Mouse (Mus musculus) erythroid progenitor cell, adult 5-6 weeks (primary cell): ENCODE measurements around the gene Asb5. TPM values are rescaled to one million over a fixed set of nuclear protein-coding genes. Genes with fewer than 3 reads are reported as not detected.
"Not testable (repeated sequence)": the region's sequence is repeated elsewhere in the genome, so short reads cannot be mapped to it uniquely, and the experiment has no call there.

Experiments
- ATAC-seq: replicated peaks from 2 replicates; pipeline ENCODE4 v1.8.0; 2016; ENCODE audit warnings: moderate number of reproducible peaks, mild to moderate bottlenecking, moderate TSS enrichment, inconsistent platforms; ENCODE audit not compliant: poor library complexity, low FRiP score, severe bottlenecking
- total RNA-seq, 2 experiments: library from RNA; stranded (forward) in 1 of 2; stranded (reverse) in 1 of 2; fragments of 150-400 nt in 1 of 2; fragments of 186-747, 209-891 nt in 1 of 2; gene quantifications; 2 replicates each; pipeline versions ENCODE4 v1.2.3 to v1.2.4; 2015 to 2017; ENCODE audit warnings: low replicate concordance in 2 of 2

Gene Asb5
- total RNA-seq, 2 experiments from 2014 or later, result not detected

GRCm38 (mm10) chr8:54609336-54609735 is 80.0 kb downstream of the Asb5 start:
- ATAC-seq, result no peak

DNA sequence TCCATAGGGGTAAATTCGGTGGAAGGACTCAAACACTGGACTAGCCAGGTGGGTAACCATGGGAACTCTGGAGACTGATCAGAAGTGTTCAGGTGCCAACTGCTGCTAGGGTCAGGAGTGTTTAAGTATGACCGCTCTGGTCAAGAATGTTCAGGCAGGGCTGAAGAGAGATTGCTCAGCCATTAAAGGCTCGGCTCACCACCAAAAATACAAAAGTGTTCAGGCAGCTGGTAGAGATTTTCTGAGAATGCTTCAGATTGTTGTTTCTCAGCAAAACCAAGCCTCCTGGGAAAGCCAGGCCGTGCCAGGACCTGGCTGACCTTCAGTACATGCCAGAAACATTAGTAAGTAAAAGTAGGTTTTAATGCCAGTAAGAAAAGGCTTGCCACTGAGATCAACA is 80.9 kb downstream of the Asb5 start:
- no peak for ATAC-seq

DNA sequence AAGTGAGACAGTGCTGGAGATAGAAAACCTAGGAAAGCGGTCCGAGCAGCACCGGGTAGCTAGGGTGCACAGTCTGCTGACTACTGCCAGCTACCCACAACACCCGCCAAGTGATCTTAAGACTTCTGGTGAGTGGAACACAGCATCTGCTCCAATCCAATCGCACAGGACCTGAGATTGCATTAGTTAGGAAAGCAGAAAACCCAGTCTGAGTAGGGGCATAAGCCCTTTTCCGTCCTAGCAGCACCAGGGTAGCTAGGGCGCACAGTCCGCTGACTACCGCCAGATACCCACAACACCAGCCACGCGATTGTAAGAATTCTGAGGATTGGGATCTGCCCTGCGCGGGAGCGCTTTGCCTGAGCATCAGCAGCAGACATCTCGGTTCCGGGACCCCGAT is 87.3 kb downstream of the Asb5 start:
- not testable (repeated sequence) for ATAC-seq

Other genes with a start within 250 kb of the Asb5 start
- gene Spcs3, start 418 bp downstream of the Asb5 start, total RNA-seq (2015; ENCODE audit: low replicate concordance), result 37.1 and 38.6 TPM in 2 replicates
- 23.2 and 32.3 TPM in 2 replicates for gene Spcs3, start 418 bp downstream of the Asb5 start, total RNA-seq (2017; ENCODE audit: low replicate concordance)
- gene Spata4, start 71.2 kb downstream of the Asb5 start, total RNA-seq (2015; ENCODE audit: low replicate concordance), result not detected in 2 replicates
- not detected in 2 replicates for gene Spata4, start 71.2 kb downstream of the Asb5 start, total RNA-seq (2017; ENCODE audit: low replicate concordance)